Mouse (Mus musculus): ENCODE results near the gene Six6. TPM values are rescaled to one million over a fixed set of nuclear protein-coding genes. Genes with fewer than 3 reads are reported as not detected.

The Six6 gene
- polyA plus RNA-seq (2017; shearing (Covaris generic)), result under 1 TPM in 1 of 2 experiments, not detected in 1; 0.13 TPM

GRCm38 (mm10) chr12:72939616-72940015 lies at the start of gene Six6:
TSS of gene Six6 (plus strand) at chr12:72939892.
- no peak for ATAC-seq

GRCm38 (mm10) chr12:72917159-72917993 lies 22.3 kb upstream of the Six6 start:
- ATAC-seq, result no peak

DNA sequence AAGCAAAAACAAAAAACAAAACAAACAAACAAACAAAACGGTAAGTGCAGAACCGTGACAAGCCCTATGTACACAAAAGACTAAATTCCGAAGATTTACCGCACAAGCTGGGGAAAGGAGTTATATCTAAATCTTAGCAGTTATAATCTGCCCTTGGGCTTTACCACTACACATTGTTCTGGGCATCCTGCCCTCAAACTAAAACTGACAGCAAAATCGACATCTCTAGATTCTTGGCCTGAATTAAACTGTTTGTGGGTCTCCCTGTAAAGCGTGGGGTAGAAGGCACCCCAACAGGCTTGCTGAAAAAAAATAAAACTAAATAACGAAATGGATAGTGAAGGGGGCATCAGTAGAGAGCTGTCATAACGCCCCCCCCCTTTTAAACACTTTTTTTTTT lies 2.9 kb upstream of the Six6 start:
- no peak for ATAC-seq

DNA sequence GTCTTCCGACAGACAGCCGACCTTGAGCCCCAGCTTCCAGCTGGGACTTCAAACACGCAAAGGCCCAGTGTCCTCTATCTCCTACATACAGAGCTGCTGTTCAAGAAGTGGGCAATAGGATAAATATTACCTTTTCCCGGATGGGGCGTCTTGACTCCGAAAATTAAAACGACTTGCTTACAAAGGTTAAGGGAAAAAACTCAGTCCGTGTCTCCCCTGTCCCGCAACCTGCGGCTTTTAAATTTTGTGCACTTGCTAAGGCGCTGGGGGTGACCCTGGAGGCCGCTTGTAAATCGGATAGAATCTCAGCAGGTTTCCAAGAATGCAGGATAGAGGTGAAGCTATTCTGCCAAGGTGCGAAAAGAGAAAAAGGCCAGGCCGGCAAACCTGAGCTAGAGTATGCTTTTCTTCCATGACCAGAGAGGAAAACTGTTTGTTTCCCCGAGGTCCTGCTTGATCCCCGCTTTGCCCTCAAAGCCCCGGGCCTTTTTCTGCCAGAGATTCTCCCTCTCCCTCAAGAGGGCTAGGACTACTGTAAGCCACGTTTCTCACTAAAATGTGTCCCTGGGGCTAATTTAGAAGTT lies 2.1 kb upstream of the Six6 start:
- no peak for ATAC-seq

GRCm38 (mm10) chr12:72938176-72938575 lies 1.5 kb upstream of the Six6 start:
- no peak for ATAC-seq

DNA sequence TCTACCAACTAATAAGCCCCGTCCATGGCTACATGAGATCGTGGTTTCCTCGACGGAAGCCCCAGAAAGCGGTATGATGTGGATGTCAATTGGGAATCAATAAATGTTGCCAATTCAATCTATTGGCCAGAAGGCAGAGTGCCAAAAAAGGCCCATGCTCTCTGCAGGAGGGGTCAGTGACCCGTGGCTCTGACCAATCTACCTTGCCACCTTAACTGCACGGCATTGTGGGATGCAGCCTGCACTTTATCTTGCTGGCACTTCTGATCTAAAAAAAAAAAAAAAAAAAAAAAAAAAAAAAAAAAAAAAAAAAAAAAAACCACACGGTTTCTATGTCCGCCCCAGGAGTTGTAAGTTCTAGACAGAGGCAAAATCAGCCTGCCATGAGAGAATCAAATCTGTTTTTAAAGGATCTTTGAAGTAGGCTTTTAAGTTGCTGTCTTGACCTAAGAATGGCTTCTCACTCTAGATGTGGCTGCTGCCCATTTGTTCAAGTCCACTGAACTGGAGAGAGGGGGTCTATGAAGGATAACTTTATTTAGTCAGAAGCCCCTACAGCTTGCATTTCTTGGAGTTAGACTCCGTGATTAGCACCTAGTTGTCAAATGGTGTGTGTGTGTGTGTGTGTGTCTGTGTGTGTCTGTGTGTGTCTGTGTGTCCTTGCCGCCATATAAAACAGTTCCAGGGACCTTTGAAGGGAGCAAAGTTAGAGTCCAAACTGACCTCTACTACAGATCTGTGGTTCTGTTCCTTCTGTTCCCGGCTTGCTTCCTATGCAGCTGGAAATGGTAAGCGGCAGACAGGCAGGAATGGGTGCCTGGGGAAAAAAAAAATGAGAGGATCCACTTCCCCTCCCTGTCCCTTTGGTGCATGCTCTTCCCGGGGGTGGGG lies 847 bp upstream of the Six6 start:
- no peak for ATAC-seq

DNA sequence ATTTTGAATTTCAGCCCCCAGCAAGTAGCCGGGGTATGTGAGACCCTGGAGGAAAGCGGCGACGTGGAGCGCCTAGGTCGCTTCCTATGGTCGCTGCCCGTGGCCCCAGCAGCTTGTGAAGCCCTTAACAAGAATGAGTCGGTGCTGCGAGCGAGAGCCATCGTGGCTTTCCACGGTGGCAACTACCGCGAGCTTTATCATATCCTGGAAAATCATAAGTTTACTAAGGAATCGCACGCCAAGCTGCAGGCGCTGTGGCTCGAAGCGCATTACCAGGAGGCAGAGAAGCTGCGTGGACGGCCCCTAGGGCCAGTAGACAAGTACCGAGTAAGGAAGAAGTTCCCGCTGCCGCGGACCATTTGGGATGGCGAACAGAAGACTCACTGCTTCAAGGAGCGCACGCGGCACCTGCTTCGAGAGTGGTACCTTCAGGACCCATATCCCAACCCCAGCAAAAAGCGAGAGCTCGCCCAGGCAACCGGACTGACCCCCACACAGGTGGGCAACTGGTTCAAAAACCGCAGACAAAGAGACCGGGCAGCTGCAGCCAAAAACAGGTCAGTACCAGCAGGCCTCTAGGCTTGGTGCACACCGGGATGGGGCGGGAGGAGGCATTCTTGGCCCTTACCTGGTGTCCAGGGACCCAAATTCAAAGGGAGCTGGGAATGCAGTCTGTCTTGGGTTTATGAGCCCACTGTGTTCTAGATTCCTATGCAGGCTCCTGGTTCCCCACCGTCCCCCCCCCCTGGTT lies 554 bp downstream of the Six6 start, which contains the start of gene 4930447C04Rik:
Gene 4930447C04Rik (minus strand): TSS at position 704 of the 751 bp plus-strand sequence.
- ATAC-seq, result no peak

DNA sequence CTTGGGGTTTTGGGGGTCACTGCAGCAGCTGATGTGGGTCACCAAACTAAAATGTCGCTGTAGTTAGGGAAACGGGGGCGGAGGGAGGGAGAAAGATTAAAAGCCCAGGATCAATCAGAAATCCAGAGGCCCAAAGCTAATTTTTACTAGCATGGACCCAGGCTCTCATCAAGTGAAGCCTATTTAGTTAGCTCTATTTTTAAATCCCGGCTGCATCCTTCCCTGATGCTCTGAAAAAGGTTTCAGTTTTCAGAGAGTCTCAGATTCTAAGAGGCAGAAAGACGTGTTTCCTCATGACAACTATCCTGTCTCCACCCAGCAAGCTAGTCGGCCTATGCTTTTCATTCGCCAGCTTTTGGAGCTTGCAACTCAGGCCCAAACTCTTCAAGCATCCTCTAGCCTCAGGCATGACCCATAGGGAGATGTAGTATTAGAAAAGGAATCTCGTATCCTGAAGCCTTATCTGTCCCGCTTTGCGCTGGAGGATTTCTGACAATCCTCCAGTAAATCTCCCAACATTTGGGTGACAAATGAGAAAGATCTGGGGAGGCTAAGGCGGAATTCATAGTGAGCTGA lies 1.2 kb downstream of the Six6 start:
- no peak for ATAC-seq

GRCm38 (mm10) chr12:72941398-72942051 lies 1.8 kb downstream of the Six6 start:
- no peak for ATAC-seq

DNA sequence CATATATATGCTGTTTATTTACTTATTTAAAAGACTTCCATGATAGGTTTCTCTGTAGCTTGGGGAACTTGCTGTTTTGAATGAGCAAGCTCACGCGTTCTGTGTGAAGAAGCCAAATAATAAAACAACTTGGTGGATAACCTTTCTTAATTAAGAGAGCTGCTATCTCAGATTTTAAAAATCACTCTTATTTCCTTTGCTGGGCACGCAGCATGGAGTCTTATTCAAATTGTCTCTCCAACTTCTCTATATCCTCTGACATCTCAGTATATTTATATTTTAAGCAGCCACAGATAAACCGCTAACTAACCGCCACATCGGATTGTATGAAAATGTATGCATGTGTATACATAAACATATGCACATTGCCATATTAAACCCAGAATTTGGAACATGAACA lies 2.5 kb downstream of the Six6 start:
- no peak for ATAC-seq

- ATAC-seq, result no peak
Observed at GRCm38 (mm10) chr12:72943574-72944110, 4.0 kb downstream of the Six6 start.

GRCm38 (mm10) chr12:72944411-72945225 lies 4.9 kb downstream of the Six6 start:
- ATAC-seq, result no peak

DNA sequence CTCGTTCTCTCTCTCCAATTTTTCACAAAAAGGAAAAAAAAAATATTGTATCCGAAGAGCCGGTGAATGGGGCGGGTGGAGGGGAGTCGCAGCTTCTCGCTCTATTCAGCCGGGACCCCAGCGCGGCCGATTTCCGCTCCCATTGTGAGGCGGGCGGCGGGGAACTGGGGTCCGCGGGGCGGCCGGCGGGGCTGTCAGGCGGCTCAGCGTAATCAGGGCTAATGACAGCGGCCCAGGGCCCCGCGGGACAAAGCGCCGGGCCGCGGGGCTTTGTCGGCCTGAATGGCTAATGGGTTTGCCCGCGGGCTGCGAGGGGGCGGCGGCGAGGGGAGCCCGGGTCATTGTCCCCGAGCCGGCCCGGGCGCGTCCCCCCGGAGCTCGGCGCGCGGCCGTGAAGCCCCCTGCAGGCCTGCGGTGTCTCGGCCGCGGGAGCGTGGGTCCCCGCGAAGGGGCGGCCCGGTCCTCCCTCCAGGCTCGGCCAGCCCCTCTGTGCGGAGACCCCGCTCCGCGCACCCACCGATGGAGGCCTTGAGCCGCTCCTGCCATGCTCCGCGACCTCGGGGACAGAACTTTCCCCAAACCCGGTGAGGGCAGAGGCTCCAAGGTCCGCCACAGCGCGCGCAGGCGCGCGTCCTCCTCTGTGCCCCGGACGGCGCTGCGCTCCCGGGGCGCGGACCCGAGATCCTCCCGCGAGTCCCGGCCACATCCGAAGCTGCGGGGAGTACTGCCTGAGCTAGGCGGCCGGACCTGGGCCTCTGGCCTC lies 5.8 kb downstream of the Six6 start:
- ATAC-seq, result no peak

DNA sequence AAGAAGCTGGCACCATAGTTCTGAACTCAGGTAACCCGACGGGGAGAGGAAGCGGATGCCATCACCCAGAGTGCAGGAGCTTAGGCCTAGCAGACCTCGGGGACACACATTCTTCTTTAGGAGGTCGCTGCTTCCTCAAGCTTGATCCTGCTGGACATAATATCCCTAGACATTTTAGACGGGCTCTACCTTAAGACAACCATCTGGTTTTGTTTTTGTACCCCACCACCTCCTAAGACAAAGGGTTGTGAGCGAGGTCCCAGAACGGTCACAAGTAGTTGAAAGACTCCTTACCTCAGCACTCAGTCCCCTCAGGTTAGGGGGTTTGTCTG lies 6.3 kb downstream of the Six6 start:
- no peak for ATAC-seq

GRCm38 (mm10) chr12:72946805-72947204 lies 7.1 kb downstream of the Six6 start:
- no peak for ATAC-seq

DNA sequence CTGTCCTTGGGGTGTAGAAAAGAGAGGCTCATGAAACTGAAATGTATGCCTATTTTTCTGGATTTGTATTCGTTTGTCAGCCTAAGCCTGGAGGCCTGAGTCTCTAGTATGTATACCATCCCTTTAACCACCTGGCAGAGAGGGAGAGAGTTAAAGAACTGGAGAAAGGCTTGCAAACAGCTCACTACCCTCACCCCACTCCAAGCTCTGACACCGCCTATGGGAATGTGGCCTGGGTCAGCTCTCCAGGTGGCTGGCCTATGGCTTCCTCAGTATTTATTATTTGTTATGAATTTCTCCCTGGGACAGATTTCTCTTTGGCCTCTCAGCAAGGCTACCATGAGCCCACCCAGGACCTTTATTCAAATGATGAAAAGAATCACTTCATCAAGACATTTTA lies 7.6 kb downstream of the Six6 start:
- no peak for ATAC-seq

DNA sequence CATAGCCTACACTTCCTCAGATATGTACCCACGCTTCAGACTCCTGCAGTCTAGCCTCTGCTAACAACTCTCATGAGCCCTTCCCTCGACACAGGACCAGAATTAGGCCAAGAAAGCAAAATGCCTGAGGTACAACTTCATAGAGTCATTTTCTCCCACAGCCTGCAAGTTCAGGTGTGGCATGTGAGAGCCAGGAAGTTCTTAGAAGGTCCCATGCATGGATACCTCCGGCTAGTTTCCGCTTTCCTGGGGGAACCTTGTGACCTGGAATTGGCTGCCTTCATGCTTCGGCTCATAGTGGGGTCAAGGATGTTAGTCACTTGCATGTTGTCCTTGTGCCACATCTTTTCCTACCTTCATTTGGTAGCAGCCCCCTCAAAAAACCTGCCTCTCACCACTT lies 13.4 kb downstream of the Six6 start:
- no peak for ATAC-seq

DNA sequence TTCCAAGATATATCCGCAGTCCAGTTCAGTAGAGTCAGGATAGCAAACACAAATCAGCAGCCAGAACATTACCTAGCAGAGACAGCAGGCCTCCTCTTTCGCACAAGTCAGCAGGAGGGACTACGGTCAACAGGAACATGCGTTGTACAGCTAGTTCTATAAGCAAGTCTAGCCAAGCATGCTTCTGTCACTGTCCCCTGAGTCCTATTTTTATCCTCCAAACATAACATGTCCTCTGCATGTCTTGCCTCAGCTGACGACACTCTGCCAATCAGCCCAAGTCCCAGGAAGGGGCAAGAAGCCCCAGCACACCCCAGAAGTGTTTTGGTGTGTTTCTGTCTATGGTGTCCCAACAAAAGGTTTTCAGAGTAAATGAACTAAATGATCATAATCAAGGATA lies 14.2 kb downstream of the Six6 start:
- ATAC-seq, result no peak

GRCm38 (mm10) chr12:72954906-72955305 lies 15.2 kb downstream of the Six6 start:
- ATAC-seq, result no peak
